Mouse (Mus musculus) hindbrain, embryonic 14.5 days (tissue): ENCODE measurements around the gene Ifna1. TPM values are rescaled to one million over a fixed set of nuclear protein-coding genes. Genes with fewer than 3 reads are reported as not detected.

ENCODE experiments used
- ATAC-seq: fragments of 200-750 bp; cut with Nextera tagmentation; 2 replicates; pipeline ENCODE4 v1.8.0; 2017; ENCODE audit warnings: moderate number of reproducible peaks, mild to moderate bottlenecking, moderate TSS enrichment, moderate library complexity; ENCODE audit not compliant: low FRiP score
- DNase-seq: peaks from one replicate; pipeline ENCODE4 v3.0.0-alpha.2; 2015; ENCODE audit warnings: low spot score
- H3K27ac ChIP-seq: fragments of 300-500 bp; sonication (generic); 2 replicates; pipeline ENCODE4 v1.5.1; 2014; ENCODE audit warnings: mild to moderate bottlenecking, moderate library complexity
- H3K27me3 ChIP-seq: fragments of 300-500 bp; sonication (generic); 2 replicates; pipeline ENCODE4 v1.6.1; 2014; ENCODE audit warnings: mild to moderate bottlenecking, low read length, mixed read lengths; ENCODE audit not compliant: control insufficient read depth, insufficient read depth
- H3K36me3 ChIP-seq: fragments of 300-500 bp; sonication (generic); replicated peaks from 2 replicates; pipeline ENCODE4 v1.6.1; 2014; ENCODE audit not compliant: control insufficient read depth, insufficient read depth
- H3K4me1 ChIP-seq: fragments of 300-500 bp; sonication (generic); replicated peaks from 2 replicates; pipeline ENCODE4 v1.6.1; 2014; ENCODE audit warnings: antibody characterized with exemption, low read length, mixed read lengths; ENCODE audit not compliant: control insufficient read depth, insufficient read depth
- H3K4me2 ChIP-seq: fragments of 300-500 bp; sonication (generic); replicated peaks from 2 replicates; pipeline ENCODE4 v1.6.1; 2014; ENCODE audit warnings: mild to moderate bottlenecking, moderate library complexity
- H3K4me3 ChIP-seq: fragments of 300-500 bp; sonication (generic); replicated peaks from 2 replicates; pipeline ENCODE4 v1.5.1; 2014; ENCODE audit warnings: mild to moderate bottlenecking, low read length
- H3K9ac ChIP-seq: fragments of 300-500 bp; sonication (generic); 2 replicates; pipeline ENCODE4 v1.6.1; 2014
- H3K9me3 ChIP-seq: fragments of 300-500 bp; sonication (generic); 2 replicates; pipeline ENCODE4 v1.6.1; 2016; ENCODE audit warnings: low read length; ENCODE audit not compliant: control insufficient read depth
- WGBS: fragments of 180-500 bp; shearing (Covaris S2); extraction: QIAGEN DNeasy Blood & Tissue Kit; methylation state at CpG from one replicate; pipeline ENCODE4 v1.1.7; 2014; 5-methylcytosine and 5-hydroxymethylcytosine counted together
- polyA plus RNA-seq: library from polyadenylated mRNA; unstranded; fragments of >200 nt; fragmentation: Nextera tagmentation; extraction: Ambion mirVana; gene quantifications from 2 replicates; pipeline ENCODE4 v1.2.1, GENCODE M21; 2014

Ifna1 gene
- polyA plus RNA-seq, 1 experiment from 2014 or later = not detected

- 0% methylated on average over 8 of the region's 8 CpGs for WGBS
- Histone ChIP-seq H3K36me3 (no peaks in the 10 kb centered on the region), H3K4me3 (peak overlapping the region; percentile 44), H3K9me3 (no peaks in the 10 kb centered on the region), H3K9ac (peak overlapping the region; percentile 58; the same call in 1 of the 2 replicates), H3K27ac (no peak overlapping the region; the same call in 1 of the 2 replicates), H3K4me1 (0 out of 2 replicates have a peak, but pooled peaks cover 3% of the 10 kb centered on the region), H3K27me3 (no peaks in the 10 kb centered on the region), H3K4me2 (peak overlapping the region; percentile 96)
- peak; percentile 72; the same call in 1 of the 2 replicates for ATAC-seq
- peak; percentile 82 for DNase-seq
Measured at GRCm38 (mm10) chr4:88867366-88867925, 17.6 kb downstream of the Ifna1 start.

- no peaks in the 10 kb centered on the region for H3K36me3 ChIP-seq
- ATAC-seq (peak; percentile 72), DNase-seq (peak; percentile 66)
- H3K9me3 ChIP-seq = no peaks in the 10 kb centered on the region
- H3K27me3 ChIP-seq = no peaks in the 10 kb centered on the region
- 9% methylated on average over 31 of the region's 31 CpGs for WGBS
- H3K4me2 ChIP-seq = peak overlapping the region; percentile 96
- H3K27ac ChIP-seq = peak overlapping the region; percentile 29; the same call in 1 of the 2 replicates
- peak overlapping the region; percentile 58 for H3K9ac ChIP-seq
- H3K4me1 ChIP-seq = 0 out of 2 replicates have a peak, but pooled peaks cover 3% of the 10 kb centered on the region
- peak overlapping the region; percentile 44 for H3K4me3 ChIP-seq
Measured at GRCm38 (mm10) chr4:88867926-88868911, 18.3 kb downstream of the Ifna1 start.

DNA sequence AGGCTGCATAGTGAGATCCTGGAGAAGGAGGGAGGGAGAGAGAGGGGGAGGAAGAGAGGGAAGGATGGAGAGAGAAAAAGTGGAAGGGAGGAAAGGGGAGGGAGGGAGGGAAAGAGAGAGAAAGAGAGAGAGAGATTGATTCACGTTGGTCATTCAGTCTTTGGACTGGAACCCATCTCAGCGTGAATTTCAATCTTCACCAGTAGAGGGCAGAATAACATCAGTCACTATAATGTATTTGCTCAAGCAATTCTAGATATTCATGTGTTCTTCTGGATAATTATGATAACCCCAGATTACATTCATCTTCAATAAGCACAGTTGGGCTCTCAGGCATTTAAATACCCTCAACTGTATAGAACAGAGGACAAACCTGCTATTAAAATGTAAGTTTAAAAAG lies 22.8 kb downstream of the Ifna1 start:
- Histone ChIP-seq H3K4me3 (no peak overlapping the region), H3K9me3 (no peaks in the 10 kb centered on the region), H3K4me1 (0 out of 2 replicates have a peak, but pooled peaks cover 3% of the 10 kb centered on the region), H3K4me2 (no peak overlapping the region), H3K27me3 (no peaks in the 10 kb centered on the region), H3K9ac (no peak overlapping the region), H3K27ac (no peak overlapping the region), H3K36me3 (no peaks in the 10 kb centered on the region)
- 0% methylated on average over 2 of the region's 2 CpGs for WGBS
- ATAC-seq = no peak
- DNase-seq = peak; percentile 81

- H3K9me3 ChIP-seq = no peaks in the 10 kb centered on the region
- ATAC-seq = no peak
- H3K27me3 ChIP-seq = no peaks in the 10 kb centered on the region
- no peak for DNase-seq
- no peak overlapping the region for H3K4me2 ChIP-seq
- WGBS = 87% methylated on average over 4 of the region's 4 CpGs
- H3K4me3 ChIP-seq = no peak overlapping the region
- H3K4me1 ChIP-seq = no peaks in the 10 kb centered on the region
- H3K36me3 ChIP-seq = no peaks in the 10 kb centered on the region
- no peak overlapping the region for H3K9ac ChIP-seq
- no peak overlapping the region for H3K27ac ChIP-seq
Measured at GRCm38 (mm10) chr4:88875435-88876095, 25.7 kb downstream of the Ifna1 start.

- H3K36me3 ChIP-seq = no peaks in the 10 kb centered on the region
- ATAC-seq = no peak
- H3K27me3 ChIP-seq = no peaks in the 10 kb centered on the region
- H3K4me2 ChIP-seq = no peak overlapping the region
- 84% methylated on average over 4 of the region's 4 CpGs for WGBS
- H3K4me3 ChIP-seq = no peak overlapping the region
- H3K9ac ChIP-seq = no peak overlapping the region
- no peak for DNase-seq
- no peak overlapping the region for H3K27ac ChIP-seq
- H3K4me1 ChIP-seq = no peaks in the 10 kb centered on the region
- no peaks in the 10 kb centered on the region for H3K9me3 ChIP-seq
Measured at GRCm38 (mm10) chr4:88876520-88876919, 26.6 kb downstream of the Ifna1 start.

DNA sequence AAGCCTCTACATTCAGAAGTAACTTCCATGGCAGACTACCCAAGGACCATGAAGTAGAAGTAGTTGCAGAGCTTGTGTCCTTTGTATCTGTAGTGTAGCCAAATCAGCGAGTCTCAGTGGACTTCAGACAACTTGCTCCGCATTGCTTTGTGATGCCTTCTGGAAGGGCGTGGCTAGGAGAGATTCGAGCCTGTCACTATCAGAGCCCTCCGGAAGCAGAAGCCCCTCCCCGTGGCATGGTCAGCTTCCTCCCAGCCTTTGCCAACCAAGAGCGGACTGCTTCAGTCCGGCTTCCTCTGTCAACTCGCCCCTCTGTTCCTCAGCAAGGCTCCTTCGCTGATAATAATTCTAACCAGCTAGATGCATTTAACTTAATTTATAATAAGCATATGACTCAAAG lies 28.4 kb downstream of the Ifna1 start:
- ATAC-seq (no peak), DNase-seq (no peak)
- H3K9me3 ChIP-seq = no peaks in the 10 kb centered on the region
- WGBS = 47% methylated on average over 10 of the region's 10 CpGs
- H3K4me1 ChIP-seq = no peaks in the 10 kb centered on the region
- no peak overlapping the region for H3K4me2 ChIP-seq
- H3K9ac ChIP-seq = no peak overlapping the region
- H3K4me3 ChIP-seq = no peak overlapping the region
- no peak overlapping the region for H3K27ac ChIP-seq
- no peaks in the 10 kb centered on the region for H3K36me3 ChIP-seq
- no peaks in the 10 kb centered on the region for H3K27me3 ChIP-seq

DNA sequence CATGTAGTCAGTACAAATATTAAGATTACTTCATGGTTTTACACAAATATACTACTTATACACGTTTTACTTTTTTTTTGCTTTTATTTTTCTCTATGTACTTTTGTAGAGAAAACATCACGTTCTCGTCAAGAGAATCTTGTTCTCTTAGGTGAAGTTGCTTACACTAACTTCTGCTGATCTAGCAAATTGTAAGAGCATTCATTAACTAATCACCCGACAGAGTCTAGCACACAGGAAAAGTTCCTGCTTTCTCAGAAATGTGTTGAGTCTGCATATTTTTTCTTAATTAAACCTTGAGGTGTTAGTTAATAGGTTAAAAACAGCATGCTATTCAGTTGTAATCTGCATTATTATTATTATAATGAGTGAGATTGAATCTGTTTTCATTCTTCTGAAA lies 28.9 kb downstream of the Ifna1 start:
- DNase-seq = no peak
- H3K9me3 ChIP-seq = no peaks in the 10 kb centered on the region
- H3K27me3 ChIP-seq = no peaks in the 10 kb centered on the region
- H3K27ac ChIP-seq = no peak overlapping the region
- H3K36me3 ChIP-seq = no peaks in the 10 kb centered on the region
- H3K4me2 ChIP-seq = no peak overlapping the region
- ATAC-seq = no peak
- H3K4me1 ChIP-seq = no peaks in the 10 kb centered on the region
- H3K9ac ChIP-seq = no peak overlapping the region
- WGBS = 81% methylated on average over 4 of the region's 4 CpGs
- no peak overlapping the region for H3K4me3 ChIP-seq

DNA sequence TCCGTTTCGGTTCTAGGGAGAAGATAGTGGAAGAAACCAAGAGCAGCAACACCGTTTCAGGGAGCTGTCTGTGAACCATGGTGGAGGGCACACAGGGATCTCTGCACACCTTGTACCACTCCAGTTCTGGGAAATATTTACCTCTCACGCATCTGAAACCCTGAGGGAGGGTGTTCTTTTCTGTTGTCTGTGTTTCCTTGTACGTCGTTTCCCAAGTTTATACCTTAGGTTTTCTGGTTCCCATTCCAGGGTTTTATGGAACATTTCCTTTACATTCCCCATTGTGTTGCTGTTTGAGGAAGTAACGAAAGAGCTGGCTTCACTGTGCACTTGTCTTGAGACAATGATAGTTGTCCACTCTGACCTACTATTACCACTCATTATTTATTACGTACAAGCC lies 30.2 kb downstream of the Ifna1 start, which contains the start of gene Ifne:
TSS of gene Ifne (minus strand) at position 101 of the 400 bp plus-strand sequence.
- no peaks in the 10 kb centered on the region for H3K27me3 ChIP-seq
- ATAC-seq = no peak
- no peak within 1 kb of the TSS for H3K4me3 ChIP-seq
- no peak within 1 kb of the TSS for H3K27ac ChIP-seq
- no peak for DNase-seq
- no peaks in the 10 kb centered on the region for H3K4me1 ChIP-seq
- H3K36me3 ChIP-seq = no peaks in the 10 kb centered on the region
- WGBS = 88% methylated on average over 8 of the region's 8 CpGs
- H3K9me3 ChIP-seq = no peaks in the 10 kb centered on the region
- no peak within 1 kb of the TSS for H3K9ac ChIP-seq
- no peak within 1 kb of the TSS for H3K4me2 ChIP-seq

DNA sequence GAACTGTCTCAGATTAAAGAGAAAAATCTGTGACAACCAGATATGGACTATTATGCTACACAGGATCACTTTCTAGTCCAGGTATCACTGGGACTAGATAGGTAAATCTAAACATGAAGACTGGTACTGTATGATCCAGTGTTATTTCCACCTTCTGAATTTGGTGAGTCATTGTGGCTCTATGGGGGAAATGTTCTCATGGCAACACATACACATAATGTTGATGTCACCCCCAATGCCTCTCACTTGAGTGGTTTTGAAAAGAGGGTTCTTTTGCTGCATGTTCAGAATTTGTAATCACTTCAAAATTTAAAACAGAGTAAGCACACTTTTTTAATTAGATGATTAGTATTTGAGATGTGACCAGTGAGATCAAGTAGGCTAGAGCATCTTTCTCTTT lies 38.3 kb downstream of the Ifna1 start:
- Histone ChIP-seq H3K27me3 (no peaks in the 10 kb centered on the region), H3K9ac (no peak overlapping the region), H3K27ac (no peak overlapping the region), H3K4me3 (no peak overlapping the region), H3K4me1 (no peaks in the 10 kb centered on the region), H3K36me3 (no peaks in the 10 kb centered on the region), H3K4me2 (no peak overlapping the region), H3K9me3 (no peaks in the 10 kb centered on the region)
- ATAC-seq (no peak), DNase-seq (no peak)
